Mouse (Mus musculus): ENCODE results near the gene Lnpep. TPM values are rescaled to one million over a fixed set of nuclear protein-coding genes. Genes with fewer than 3 reads are reported as not detected.
"Not testable (repeated sequence)": the region's sequence is repeated elsewhere in the genome, so short reads cannot be mapped to it uniquely, and the experiment has no call there.

Lnpep gene
- polyA plus RNA-seq, 1 experiment from 2014 or later = 3.2 TPM

DNA sequence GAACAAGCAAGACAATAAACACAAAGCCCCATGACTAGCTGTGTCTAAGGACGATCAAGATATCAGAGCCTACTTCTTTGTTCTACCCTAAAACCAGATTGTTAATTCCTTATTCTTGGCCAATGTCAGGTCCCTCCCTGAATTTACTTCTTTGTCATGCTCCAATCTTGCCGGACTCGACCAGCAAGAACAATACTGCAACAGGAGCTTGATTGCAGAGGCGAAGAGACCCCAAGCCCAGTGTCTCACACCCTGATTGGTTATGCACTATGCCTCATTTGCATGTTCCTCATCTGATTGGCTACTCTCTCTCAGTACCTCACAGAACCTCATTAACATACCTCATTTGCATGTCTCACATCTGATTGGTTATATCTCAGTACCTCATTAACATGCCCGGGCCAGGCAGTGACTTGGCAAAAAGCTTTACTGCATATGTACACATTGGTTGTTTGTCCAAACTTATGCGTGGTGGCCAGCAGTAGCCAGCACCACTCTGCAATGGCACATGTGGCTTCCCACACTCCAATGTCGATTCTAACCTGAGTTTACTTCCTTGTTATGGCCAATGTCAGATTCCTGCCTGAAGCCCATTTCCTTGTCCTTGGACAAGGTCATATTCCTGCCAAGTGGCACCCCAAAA is 3.5 kb upstream of the Lnpep start:
- not testable (repeated sequence) for H3K9me3 ChIP-seq (replicated peaks; ENCODE audit: control insufficient read depth, low read length); H3K9ac ChIP-seq (ENCODE audit: low read depth, low read length); H3K27ac ChIP-seq (ENCODE audit: low read length); H3K4me2 ChIP-seq (ENCODE audit: low read depth, low read length); H3K4me3 ChIP-seq (ENCODE audit: low read depth, low read length); ATAC-seq (ENCODE audit: low read depth); H3K4me1 ChIP-seq (ENCODE audit: control insufficient read depth, low read depth, low read length); H3K36me3 ChIP-seq (ENCODE audit: control insufficient read depth, insufficient read depth); H3K27me3 ChIP-seq (ENCODE audit: control insufficient read depth, insufficient read depth, low read depth, low read length)
- WGBS (ENCODE audit: insufficient replicate concordance) = 77% methylated on average over 7 of the region's 7 CpGs

DNA sequence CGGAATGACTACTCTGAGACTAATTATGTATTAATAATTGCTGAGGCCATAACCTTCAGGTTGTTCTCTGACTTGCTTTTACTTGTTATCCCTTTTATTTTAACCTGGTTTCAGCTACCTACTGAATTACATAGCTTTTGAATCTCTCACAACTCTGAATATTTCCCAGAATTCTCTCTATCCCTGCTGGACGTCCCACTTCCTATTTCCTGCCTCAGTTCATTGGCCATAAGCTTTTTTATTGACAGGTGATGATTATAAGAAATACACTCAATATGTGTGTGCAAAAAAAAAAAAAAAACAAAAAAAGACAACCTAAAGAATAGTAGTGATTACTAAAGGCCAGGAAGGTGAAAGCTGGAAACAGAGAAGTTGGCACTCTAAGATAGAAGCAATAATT is 2.7 kb upstream of the Lnpep start:
- Histone ChIP-seq H3K4me3 (ENCODE audit: low read depth, low read length) (no peak overlapping the region), H3K36me3 (ENCODE audit: control insufficient read depth, insufficient read depth) (no peaks in the 10 kb centered on the region), H3K4me2 (ENCODE audit: low read depth, low read length) (no peak overlapping the region), H3K4me1 (ENCODE audit: control insufficient read depth, low read depth, low read length) (peaks cover 12% of the 10 kb centered on the region), H3K27ac (ENCODE audit: low read length) (no peak overlapping the region), H3K9ac (ENCODE audit: low read depth, low read length) (no peak overlapping the region), H3K9me3 (replicated peaks; ENCODE audit: control insufficient read depth, low read length) (no peaks in the 10 kb centered on the region), H3K27me3 (ENCODE audit: control insufficient read depth, insufficient read depth, low read depth, low read length) (no peaks in the 10 kb centered on the region)
- ATAC-seq (ENCODE audit: low read depth) = no peak
- 62% methylated on average over 2 of the region's 2 CpGs for WGBS (ENCODE audit: insufficient replicate concordance)

DNA sequence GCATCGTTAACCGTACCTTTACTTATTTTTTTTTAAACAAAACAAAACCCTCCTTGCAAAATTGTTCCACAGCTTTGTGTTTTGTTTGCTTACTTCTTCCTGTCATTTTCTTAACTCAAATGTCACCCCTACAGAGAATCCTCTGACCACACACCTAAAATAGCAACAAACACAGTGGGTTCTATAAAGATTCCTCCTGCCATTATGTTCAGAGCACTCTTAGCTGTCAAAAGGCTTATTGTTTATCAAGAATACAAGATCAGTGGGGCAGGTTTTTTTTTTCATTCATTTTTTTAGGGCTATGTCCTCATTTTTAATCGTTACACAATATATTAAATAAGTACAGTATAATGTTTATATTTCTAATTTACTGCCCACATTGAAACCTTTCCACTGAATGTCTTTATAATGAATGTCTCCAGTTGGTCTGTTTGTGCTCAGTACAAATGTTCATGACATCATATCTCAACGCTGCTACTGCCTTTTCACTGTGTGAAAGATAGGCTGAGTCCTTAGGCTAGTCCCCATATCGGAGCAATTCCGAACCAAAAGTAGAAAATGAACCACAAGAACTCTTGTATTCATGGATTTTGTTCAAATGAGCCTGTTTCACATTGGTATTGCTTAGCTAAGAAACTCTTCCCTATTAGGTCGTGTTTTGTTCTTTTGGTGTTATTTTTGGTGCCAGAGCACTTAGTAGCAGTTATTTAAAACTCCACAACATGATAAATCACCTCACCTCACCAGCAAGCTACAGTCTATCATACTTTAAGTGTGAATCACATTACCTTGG is 1.2 kb upstream of the Lnpep start:
- Histone ChIP-seq H3K4me3 (ENCODE audit: low read depth, low read length) (peak overlapping the region; percentile 94), H3K9me3 (replicated peaks; ENCODE audit: control insufficient read depth, low read length) (no peaks in the 10 kb centered on the region), H3K27ac (ENCODE audit: low read length) (peak overlapping the region; percentile 100), H3K4me2 (ENCODE audit: low read depth, low read length) (peak overlapping the region; percentile 78), H3K36me3 (ENCODE audit: control insufficient read depth, insufficient read depth) (no peaks in the 10 kb centered on the region), H3K27me3 (ENCODE audit: control insufficient read depth, insufficient read depth, low read depth, low read length) (no peaks in the 10 kb centered on the region), H3K4me1 (ENCODE audit: control insufficient read depth, low read depth, low read length) (peaks cover 12% of the 10 kb centered on the region), H3K9ac (ENCODE audit: low read depth, low read length) (peak overlapping the region; percentile 95)
- WGBS (ENCODE audit: insufficient replicate concordance) = 19% methylated on average over 7 of the region's 7 CpGs
- ATAC-seq (ENCODE audit: low read depth) = no peak

DNA sequence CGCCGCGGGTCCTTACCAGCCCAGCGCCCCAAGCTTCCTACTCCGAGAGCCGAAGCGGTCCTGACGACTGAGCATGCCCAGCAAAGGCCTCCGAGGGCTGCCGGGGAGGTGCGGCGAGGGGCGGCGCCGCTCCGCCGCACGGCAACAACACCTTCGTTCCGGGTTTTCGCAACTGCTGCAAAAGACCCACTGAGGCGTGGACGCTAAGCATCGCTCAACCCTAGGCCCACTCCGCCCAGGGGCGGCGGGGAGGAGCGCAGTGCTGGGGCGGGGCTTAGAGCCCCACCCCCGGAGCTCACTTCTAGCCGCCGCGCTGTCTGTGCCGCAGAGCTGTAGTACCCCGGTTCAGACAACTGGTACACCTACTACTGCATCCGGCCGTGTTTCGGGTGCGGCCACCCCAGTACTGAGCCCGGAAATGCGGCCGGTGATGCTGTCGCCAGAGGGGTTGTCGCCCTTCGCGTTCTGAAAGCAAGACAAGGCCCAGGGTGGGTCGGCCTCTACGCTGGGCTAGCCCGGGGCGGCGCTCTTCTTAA is 361 bp downstream of the Lnpep start:
- peaks cover 14% of the 10 kb centered on the region for H3K4me1 ChIP-seq (ENCODE audit: control insufficient read depth, low read depth, low read length)
- no peaks in the 10 kb centered on the region for H3K9me3 ChIP-seq (replicated peaks; ENCODE audit: control insufficient read depth, low read length)
- peak overlapping the region; percentile 100 for H3K27ac ChIP-seq (ENCODE audit: low read length)
- H3K27me3 ChIP-seq (ENCODE audit: control insufficient read depth, insufficient read depth, low read depth, low read length) = no peaks in the 10 kb centered on the region
- no peaks in the 10 kb centered on the region for H3K36me3 ChIP-seq (ENCODE audit: control insufficient read depth, insufficient read depth)
- H3K4me3 ChIP-seq (ENCODE audit: low read depth, low read length) = peak overlapping the region; percentile 94
- peak overlapping the region; percentile 78 for H3K4me2 ChIP-seq (ENCODE audit: low read depth, low read length)
- under 1% methylated on average over 51 of the region's 51 CpGs for WGBS (ENCODE audit: insufficient replicate concordance)
- peak overlapping the region; percentile 95 for H3K9ac ChIP-seq (ENCODE audit: low read depth, low read length)
- ATAC-seq (ENCODE audit: low read depth) = peak; percentile 92

DNA sequence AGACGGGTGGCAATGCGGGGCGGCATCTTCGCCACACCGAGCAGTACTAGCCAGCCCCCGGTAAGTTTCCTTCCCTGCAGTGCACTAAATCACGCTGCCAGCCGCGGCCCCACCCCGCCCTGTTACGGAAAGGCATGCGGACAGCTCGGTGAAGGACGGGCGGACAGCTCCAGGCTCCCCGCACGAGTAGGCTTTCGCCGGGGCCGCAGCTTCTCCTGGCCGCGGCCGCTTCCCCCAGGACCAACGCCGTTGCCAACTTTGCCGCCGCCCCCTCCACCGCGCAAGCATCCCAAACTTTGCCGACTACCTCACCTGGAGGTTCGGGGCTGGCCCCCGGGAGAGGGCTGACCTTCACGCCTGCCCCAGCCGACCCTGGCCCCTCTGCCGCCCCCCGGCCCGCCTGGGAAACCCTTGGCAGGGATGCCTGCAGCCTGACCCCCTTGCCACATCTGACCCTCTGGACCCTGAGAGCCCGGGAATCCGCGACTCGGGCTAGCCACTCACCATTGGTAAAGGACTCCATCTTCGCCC is 895 bp downstream of the Lnpep start:
- H3K9me3 ChIP-seq (replicated peaks; ENCODE audit: control insufficient read depth, low read length) = no peaks in the 10 kb centered on the region
- H3K27me3 ChIP-seq (ENCODE audit: control insufficient read depth, insufficient read depth, low read depth, low read length) = no peaks in the 10 kb centered on the region
- peak overlapping the region; percentile 95 for H3K9ac ChIP-seq (ENCODE audit: low read depth, low read length)
- under 1% methylated on average over 42 of the region's 42 CpGs for WGBS (ENCODE audit: insufficient replicate concordance)
- peak overlapping the region; percentile 78 for H3K4me2 ChIP-seq (ENCODE audit: low read depth, low read length)
- peaks cover 14% of the 10 kb centered on the region for H3K4me1 ChIP-seq (ENCODE audit: control insufficient read depth, low read depth, low read length)
- no peaks in the 10 kb centered on the region for H3K36me3 ChIP-seq (ENCODE audit: control insufficient read depth, insufficient read depth)
- peak overlapping the region; percentile 94 for H3K4me3 ChIP-seq (ENCODE audit: low read depth, low read length)
- H3K27ac ChIP-seq (ENCODE audit: low read length) = peak overlapping the region; percentile 100
- ATAC-seq (ENCODE audit: low read depth) = peak; percentile 20

DNA sequence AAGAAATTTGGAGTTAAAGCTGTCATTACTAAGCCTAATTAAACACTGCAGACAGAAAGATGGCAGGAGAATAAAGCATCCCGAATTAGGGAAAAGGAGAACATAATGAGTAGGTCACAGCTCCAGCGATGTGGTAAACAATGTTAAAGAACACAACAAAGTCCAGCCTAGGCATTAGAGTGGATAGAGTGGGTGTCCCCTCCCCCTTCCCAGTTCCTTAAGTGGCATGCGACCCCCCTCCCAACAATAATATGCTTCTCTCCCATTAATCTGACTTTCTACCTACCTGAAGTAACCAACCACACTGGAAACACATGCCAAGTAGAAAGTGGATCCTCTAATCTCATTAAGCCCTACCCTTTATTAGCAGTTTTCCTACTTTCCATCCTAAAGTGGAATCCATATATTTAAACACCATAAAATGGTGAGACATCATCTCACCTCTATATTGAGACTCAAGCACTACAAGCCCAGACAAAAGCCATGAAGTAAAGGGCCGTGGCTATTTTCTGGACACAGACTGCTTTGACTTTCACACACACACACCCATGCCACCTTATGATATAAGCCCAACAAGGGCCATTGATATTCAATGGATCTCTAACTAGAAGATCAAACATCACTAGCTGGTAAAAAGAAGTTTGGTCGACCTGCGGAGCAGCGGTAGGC is 1.5 kb downstream of the Lnpep start:
- 6% methylated on average over 7 of the region's 7 CpGs for WGBS (ENCODE audit: insufficient replicate concordance)
- Histone ChIP-seq H3K4me2 (ENCODE audit: low read depth, low read length) (peak overlapping the region; percentile 78), H3K27ac (ENCODE audit: low read length) (peak overlapping the region; percentile 100), H3K4me1 (ENCODE audit: control insufficient read depth, low read depth, low read length) (peaks cover 18% of the 10 kb centered on the region), H3K36me3 (ENCODE audit: control insufficient read depth, insufficient read depth) (no peaks in the 10 kb centered on the region), H3K4me3 (ENCODE audit: low read depth, low read length) (peak overlapping the region; percentile 94), H3K9me3 (replicated peaks; ENCODE audit: control insufficient read depth, low read length) (no peaks in the 10 kb centered on the region), H3K27me3 (ENCODE audit: control insufficient read depth, insufficient read depth, low read depth, low read length) (no peaks in the 10 kb centered on the region), H3K9ac (ENCODE audit: low read depth, low read length) (peak overlapping the region; percentile 95)
- no peak for ATAC-seq (ENCODE audit: low read depth)

DNA sequence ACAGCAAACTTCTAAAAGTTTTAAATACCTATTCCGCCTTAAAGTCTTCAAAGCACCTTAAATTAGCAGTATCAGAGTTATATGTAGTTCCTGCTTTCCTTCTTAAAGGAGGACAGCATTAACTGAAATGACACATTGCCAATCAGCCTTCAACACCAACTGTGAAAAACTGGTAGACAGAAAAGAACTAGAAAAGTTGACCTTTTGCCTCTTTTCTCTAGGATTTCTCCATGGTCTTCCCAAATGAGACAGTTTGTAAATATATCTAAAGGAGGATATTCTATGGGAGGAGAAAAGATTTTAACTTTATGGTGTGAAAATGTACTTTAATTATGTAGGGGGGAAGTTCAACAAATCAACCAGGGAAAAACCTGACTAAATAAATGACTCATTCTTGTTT is 2.3 kb downstream of the Lnpep start:
- WGBS (ENCODE audit: insufficient replicate concordance) = 78% methylated on average over 1 of the region's 1 CpGs
- ATAC-seq (ENCODE audit: low read depth) = no peak
- H3K36me3 ChIP-seq (ENCODE audit: control insufficient read depth, insufficient read depth) = no peaks in the 10 kb centered on the region
- no peak overlapping the region for H3K4me3 ChIP-seq (ENCODE audit: low read depth, low read length)
- no peak overlapping the region for H3K27ac ChIP-seq (ENCODE audit: low read length)
- H3K4me1 ChIP-seq (ENCODE audit: control insufficient read depth, low read depth, low read length) = peaks cover 19% of the 10 kb centered on the region
- H3K9me3 ChIP-seq (replicated peaks; ENCODE audit: control insufficient read depth, low read length) = no peaks in the 10 kb centered on the region
- H3K4me2 ChIP-seq (ENCODE audit: low read depth, low read length) = no peak overlapping the region
- no peak overlapping the region for H3K9ac ChIP-seq (ENCODE audit: low read depth, low read length)
- H3K27me3 ChIP-seq (ENCODE audit: control insufficient read depth, insufficient read depth, low read depth, low read length) = no peaks in the 10 kb centered on the region

DNA sequence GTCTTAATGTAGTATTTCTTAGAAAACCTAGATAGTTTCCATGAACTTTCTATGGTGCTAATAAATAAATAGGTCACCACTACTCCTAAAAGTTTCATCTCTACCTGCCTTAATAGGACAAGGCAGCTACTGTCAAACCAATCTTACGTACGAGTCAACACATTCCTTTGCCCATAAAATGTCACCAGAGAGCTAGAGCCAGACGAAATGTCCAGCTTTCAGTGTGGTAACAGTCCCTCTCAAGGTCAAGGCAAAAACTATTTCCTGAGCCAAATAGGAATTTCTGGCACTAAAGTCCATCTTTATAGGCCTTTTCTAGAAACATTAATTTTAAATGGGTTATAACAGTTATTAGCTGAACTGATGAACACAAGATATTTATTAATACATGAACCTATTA is 3.3 kb downstream of the Lnpep start:
- WGBS (ENCODE audit: insufficient replicate concordance) = 74% methylated on average over 3 of the region's 3 CpGs
- Histone ChIP-seq H3K9me3 (replicated peaks; ENCODE audit: control insufficient read depth, low read length) (no peaks in the 10 kb centered on the region), H3K9ac (ENCODE audit: low read depth, low read length) (no peak overlapping the region), H3K4me1 (ENCODE audit: control insufficient read depth, low read depth, low read length) (peaks cover 19% of the 10 kb centered on the region), H3K36me3 (ENCODE audit: control insufficient read depth, insufficient read depth) (no peaks in the 10 kb centered on the region), H3K27ac (ENCODE audit: low read length) (no peak overlapping the region), H3K27me3 (ENCODE audit: control insufficient read depth, insufficient read depth, low read depth, low read length) (no peaks in the 10 kb centered on the region), H3K4me2 (ENCODE audit: low read depth, low read length) (no peak overlapping the region), H3K4me3 (ENCODE audit: low read depth, low read length) (no peak overlapping the region)
- no peak for ATAC-seq (ENCODE audit: low read depth)
